Mouse (Mus musculus) heart, embryonic 16.5 days (tissue): Measurements from ENCODE around the gene Lrba. TPM values are rescaled to one million over a fixed set of nuclear protein-coding genes. Genes with fewer than 3 reads are reported as not detected.

ENCODE experiments used
- ATAC-seq: fragments of 200-750 bp; cut with Nextera tagmentation; replicated peaks from 2 replicates; pipeline ENCODE4 v1.8.0; 2017; ENCODE audit warnings: moderate number of reproducible peaks; ENCODE audit not compliant: insufficient read depth, low FRiP score; ENCODE audit errors: extremely low read depth
- H3K27ac ChIP-seq: fragments of 300-500 bp; sonication (generic); 2 replicates; pipeline ENCODE4 v1.5.1; 2014; ENCODE audit warnings: mild to moderate bottlenecking, low read length, control low read depth, moderate library complexity
- H3K27me3 ChIP-seq: fragments of 300-500 bp; sonication (generic); 2 replicates; pipeline ENCODE4 v1.6.1; 2014; ENCODE audit warnings: low read length, mixed read lengths; ENCODE audit not compliant: control insufficient read depth, insufficient read depth
- H3K36me3 ChIP-seq: fragments of 300-500 bp; sonication (generic); 2 replicates; pipeline ENCODE4 v1.6.1; 2014; ENCODE audit not compliant: control insufficient read depth, insufficient read depth
- H3K4me1 ChIP-seq: fragments of 300-500 bp; sonication (generic); 2 replicates; pipeline ENCODE4 v1.6.1; 2014; ENCODE audit warnings: low read length, mixed read lengths; ENCODE audit not compliant: control insufficient read depth, insufficient read depth
- H3K4me2 ChIP-seq: fragments of 300-500 bp; sonication (generic); 2 replicates; pipeline ENCODE4 v1.6.1; 2014; ENCODE audit warnings: low read depth, mild to moderate bottlenecking, control low read depth, low read length
- H3K4me3 ChIP-seq: fragments of 300-500 bp; sonication (generic); 2 replicates; pipeline ENCODE4 v1.5.1; 2014; ENCODE audit warnings: mild to moderate bottlenecking, control low read depth, low read length
- H3K9ac ChIP-seq: fragments of 300-500 bp; sonication (generic); 2 replicates; pipeline ENCODE4 v1.6.1; 2014; ENCODE audit warnings: low read length, control low read depth
- H3K9me3 ChIP-seq: fragments of 300-500 bp; sonication (generic); replicated peaks from 2 replicates; pipeline ENCODE4 v1.6.1; 2016; ENCODE audit warnings: low read length; ENCODE audit not compliant: control insufficient read depth
- WGBS: fragments of 180-500 bp; shearing (Covaris S2); extraction: QIAGEN DNeasy Blood & Tissue Kit; methylation state at CpG from one replicate; pipeline ENCODE4 v1.1.7; 2014; 5-methylcytosine and 5-hydroxymethylcytosine counted together
- polyA plus RNA-seq: library from polyadenylated mRNA; unstranded; fragments of >200 nt; fragmentation: Nextera tagmentation; extraction: Ambion mirVana; gene quantifications from 2 replicates; pipeline ENCODE4 v1.2.1, GENCODE M21; 2015

Gene Lrba
- polyA plus RNA-seq, 1 experiment from 2014 or later, result 1.7 TPM

DNA sequence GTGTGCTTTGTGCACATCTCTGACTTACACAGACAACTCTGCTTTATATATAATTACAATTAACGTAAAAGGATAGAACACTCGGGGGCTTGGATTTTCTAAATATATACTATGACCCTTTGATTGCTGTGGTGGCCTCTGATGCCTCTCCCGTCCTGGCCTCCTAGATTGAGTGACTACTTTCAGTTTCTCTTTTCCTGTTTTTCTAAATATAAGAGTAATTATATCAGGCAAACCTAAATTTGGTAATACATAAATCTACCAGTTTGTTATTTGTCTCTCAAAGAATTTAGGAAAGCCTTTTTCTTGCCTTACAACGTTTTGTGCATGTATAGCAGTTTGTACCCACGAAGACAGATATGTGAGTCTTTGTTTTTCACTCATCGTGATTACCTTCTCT is 534.2 kb downstream of the Lrba start:
- H3K4me1 ChIP-seq, result no peaks in the 10 kb centered on the region
- no peaks in the 10 kb centered on the region; the same call in 1 of the 2 replicates for H3K9me3 ChIP-seq
- H3K27ac ChIP-seq, result no peak overlapping the region
- H3K4me2 ChIP-seq, result peak overlapping the region; percentile 29; the same call in 1 of the 2 replicates
- H3K36me3 ChIP-seq, result no peaks in the 10 kb centered on the region
- no peak for ATAC-seq
- no peak overlapping the region for H3K9ac ChIP-seq
- no peaks in the 10 kb centered on the region for H3K27me3 ChIP-seq
- WGBS, result 61% methylated on average over 6 of the region's 6 CpGs
- 0 out of 2 replicates have a peak overlapping the region, but pooled peaks have one; percentile 8 for H3K4me3 ChIP-seq

DNA sequence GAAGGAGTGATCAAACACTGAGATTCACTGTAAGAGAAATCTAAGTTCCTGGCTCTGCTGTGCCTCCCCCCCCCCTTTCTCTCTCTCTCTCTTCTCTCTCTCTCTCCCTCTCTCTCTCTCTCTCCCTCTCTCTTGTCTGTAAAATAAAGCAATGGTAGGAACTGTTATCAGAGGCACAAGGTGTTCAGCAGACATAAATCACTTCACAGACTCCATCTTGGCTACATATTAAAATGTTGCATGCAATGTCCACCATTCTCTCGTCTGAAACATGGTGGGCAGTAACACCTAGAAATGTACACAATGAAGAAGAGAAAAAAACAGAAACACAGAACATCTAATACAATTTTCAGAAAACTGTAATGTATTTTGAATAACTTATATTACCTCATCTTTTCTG is 534.9 kb downstream of the Lrba start:
- Histone ChIP-seq H3K27me3 (no peaks in the 10 kb centered on the region), H3K9me3 (no peaks in the 10 kb centered on the region; the same call in 1 of the 2 replicates), H3K9ac (no peak overlapping the region), H3K36me3 (no peaks in the 10 kb centered on the region), H3K4me2 (no peak overlapping the region), H3K4me3 (no peak overlapping the region), H3K27ac (no peak overlapping the region), H3K4me1 (no peaks in the 10 kb centered on the region)
- 84% methylated on average over 1 of the region's 1 CpGs for WGBS
- ATAC-seq, result no peak

DNA sequence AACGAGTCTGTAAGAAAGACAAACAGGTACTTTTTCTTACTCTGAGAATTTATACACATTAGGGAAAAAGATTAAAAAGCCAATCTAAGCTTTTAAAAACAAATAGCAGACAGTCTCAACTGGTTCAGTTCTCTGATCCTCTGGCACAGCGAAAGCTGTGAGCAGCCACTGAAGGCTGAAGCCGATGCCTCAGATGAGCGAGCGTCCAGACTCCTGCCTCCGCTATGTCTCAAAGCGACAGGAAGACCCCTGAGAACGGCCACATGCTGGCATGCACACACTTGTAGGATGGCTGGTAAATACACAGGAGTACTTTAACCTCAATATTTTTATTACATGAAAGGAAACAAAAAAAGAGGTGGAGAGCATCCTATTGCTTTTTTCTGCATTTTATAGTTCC is 535.4 kb downstream of the Lrba start:
- Histone ChIP-seq H3K4me1 (no peaks in the 10 kb centered on the region), H3K4me2 (no peak overlapping the region), H3K27ac (no peak overlapping the region), H3K36me3 (no peaks in the 10 kb centered on the region), H3K27me3 (no peaks in the 10 kb centered on the region), H3K4me3 (no peak overlapping the region), H3K9me3 (no peaks in the 10 kb centered on the region; the same call in 1 of the 2 replicates), H3K9ac (no peak overlapping the region)
- 72% methylated on average over 8 of the region's 8 CpGs for WGBS
- no peak for ATAC-seq

DNA sequence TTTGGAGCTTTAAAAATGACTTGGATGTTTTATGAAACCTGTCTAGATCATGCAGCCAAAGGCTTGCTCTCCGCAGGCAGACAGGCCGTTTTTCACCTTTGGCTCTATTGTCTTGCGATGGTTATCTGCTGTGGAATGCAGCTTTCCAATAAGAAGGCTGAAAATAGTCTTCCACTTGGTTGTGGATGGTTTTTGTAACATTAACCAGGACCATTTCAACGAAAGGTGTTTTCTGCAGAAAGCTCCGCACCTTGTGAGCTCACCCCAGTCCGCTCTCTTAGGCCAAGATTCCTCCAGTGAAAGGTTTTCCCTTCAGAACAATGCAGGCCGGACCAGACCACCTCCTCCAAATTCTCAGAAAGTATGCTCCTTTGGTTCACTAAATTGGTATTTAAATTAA is 536.0 kb downstream of the Lrba start:
- Histone ChIP-seq H3K9me3 (no peaks in the 10 kb centered on the region; the same call in 1 of the 2 replicates), H3K36me3 (no peaks in the 10 kb centered on the region), H3K4me1 (no peaks in the 10 kb centered on the region), H3K4me2 (no peak overlapping the region), H3K27me3 (no peaks in the 10 kb centered on the region), H3K9ac (no peak overlapping the region), H3K4me3 (no peak overlapping the region), H3K27ac (no peak overlapping the region)
- ATAC-seq, result no peak
- WGBS, result 73% methylated on average over 7 of the region's 7 CpGs

DNA sequence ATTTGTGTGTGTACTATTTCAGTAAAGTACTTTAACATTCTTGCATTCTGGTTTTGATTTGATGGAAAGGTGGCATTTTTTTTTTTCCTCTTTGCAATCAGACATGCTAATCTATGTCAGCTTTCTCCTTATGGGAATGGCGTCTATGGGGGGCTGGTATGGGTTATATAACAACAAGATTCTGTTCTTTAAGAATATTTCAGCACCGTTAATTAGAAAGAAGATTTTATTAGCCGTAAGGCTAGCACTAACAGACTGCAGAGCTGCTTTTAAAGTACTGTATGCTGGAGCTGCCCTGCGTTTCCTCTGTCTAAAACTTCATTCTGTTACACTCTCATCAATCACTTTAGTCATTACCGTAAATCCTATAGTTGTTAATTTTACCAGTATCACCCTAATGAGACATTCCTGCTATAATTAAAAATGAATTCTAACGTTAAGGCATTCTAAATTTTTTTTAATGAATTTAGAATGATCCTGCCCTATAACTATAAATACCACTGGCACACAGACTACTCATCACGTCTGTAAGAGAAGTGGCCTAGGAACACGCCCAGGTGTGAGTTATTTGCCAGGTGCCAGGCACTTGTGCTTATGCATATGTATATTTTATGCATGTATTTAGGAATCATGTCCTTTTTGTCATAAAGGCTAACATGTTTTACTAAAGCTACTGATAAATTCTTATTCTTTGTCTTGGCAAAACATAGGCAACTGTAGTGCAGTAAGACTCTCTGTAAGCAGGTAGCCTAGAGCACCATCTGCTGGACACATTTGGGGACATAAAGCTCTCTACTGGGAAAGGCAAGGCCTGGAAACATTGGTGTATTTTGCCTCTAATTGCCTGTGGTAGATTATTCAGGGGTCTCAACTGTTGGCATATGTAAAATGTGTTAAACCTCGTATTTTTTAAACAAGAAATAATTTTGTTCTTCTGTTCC is 536.9 kb downstream of the Lrba start:
- H3K36me3 ChIP-seq, result no peaks in the 10 kb centered on the region
- no peaks in the 10 kb centered on the region for H3K27me3 ChIP-seq
- H3K9me3 ChIP-seq, result no peaks in the 10 kb centered on the region; the same call in 1 of the 2 replicates
- no peak overlapping the region for H3K9ac ChIP-seq
- H3K4me1 ChIP-seq, result no peaks in the 10 kb centered on the region
- no peak overlapping the region for H3K27ac ChIP-seq
- no peak overlapping the region for H3K4me3 ChIP-seq
- 67% methylated on average over 9 of the region's 9 CpGs for WGBS
- no peak overlapping the region for H3K4me2 ChIP-seq
- ATAC-seq, result no peak

DNA sequence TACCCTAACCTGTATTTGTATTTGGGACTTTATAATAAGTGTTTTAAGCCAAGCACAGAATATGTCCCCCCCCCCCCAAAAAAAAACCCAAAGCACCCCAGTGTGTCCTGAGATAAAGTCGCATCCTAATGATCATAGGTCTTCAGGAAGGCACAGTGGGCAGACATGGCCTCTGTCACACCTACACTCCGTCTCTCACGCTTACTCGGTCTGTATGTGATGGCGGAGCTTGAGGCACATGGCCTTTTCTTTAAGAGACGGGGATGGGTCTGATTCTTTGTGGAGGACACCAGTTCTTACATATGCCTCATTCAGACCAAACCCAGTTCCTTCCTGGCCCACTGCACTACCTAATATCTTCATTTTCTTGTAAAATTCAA is 537.5 kb downstream of the Lrba start:
- whole genome bisulfite sequencing, result 93% methylated on average over 6 of the region's 6 CpGs
- H3K36me3 ChIP-seq, result no peaks in the 10 kb centered on the region

DNA sequence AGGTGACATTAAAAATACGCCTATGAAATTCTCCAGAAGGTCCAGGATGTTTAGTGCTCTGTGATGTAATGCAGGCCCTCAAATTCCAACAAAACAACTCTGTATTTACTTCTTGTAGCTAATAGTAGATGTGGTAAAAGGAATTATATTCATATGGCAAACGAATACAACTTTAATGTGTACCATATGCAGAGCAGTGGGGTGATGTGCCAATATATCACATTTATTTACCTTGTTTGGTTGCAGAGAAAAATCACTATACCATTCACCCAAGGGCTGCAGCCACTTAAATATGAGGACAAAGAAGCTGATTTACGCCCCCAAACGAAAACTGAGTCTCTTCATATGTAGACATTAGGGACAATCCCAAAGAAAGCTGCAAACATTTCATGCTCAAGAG is 538.0 kb downstream of the Lrba start:
- no peaks in the 10 kb centered on the region for H3K27me3 ChIP-seq
- 94% methylated on average over 4 of the region's 4 CpGs for WGBS
- no peak for ATAC-seq
- no peak overlapping the region for H3K9ac ChIP-seq
- no peaks in the 10 kb centered on the region; the same call in 1 of the 2 replicates for H3K9me3 ChIP-seq
- H3K27ac ChIP-seq, result no peak overlapping the region
- H3K36me3 ChIP-seq, result no peaks in the 10 kb centered on the region
- H3K4me2 ChIP-seq, result no peak overlapping the region
- no peaks in the 10 kb centered on the region for H3K4me1 ChIP-seq
- no peak overlapping the region for H3K4me3 ChIP-seq

More for the DNA sequence above, 537.5 kb downstream of the Lrba start:
- no peaks in the 10 kb centered on the region; the same call in 1 of the 2 replicates for H3K9me3 ChIP-seq
- no peak overlapping the region for H3K4me3 ChIP-seq
- H3K27ac ChIP-seq, result no peak overlapping the region
- ATAC-seq, result no peak
- H3K4me2 ChIP-seq, result no peak overlapping the region
- H3K9ac ChIP-seq, result no peak overlapping the region
- H3K27me3 ChIP-seq, result no peaks in the 10 kb centered on the region
- H3K4me1 ChIP-seq, result no peaks in the 10 kb centered on the region

DNA sequence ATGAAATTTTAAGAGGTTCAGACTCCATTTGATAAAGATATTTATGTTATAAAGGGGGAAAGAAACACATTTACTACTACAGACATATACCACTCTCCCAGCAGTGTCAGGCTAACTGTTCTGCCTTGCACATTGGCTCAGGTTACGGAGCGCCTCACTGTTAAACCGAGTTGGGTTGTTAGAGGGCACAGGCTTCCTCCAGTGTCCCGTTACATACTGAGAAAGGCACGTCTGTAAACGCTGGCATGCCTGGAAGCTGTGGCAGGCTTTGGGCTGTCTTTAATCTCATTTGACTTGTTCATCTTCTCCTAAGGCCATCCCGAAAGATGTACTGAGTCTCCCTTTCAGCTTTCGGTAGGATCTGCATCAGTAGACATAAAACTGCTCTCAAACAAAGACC is 544.1 kb downstream of the Lrba start:
- Histone ChIP-seq H3K4me3 (no peak overlapping the region), H3K9ac (no peak overlapping the region), H3K4me1 (peaks cover 5% of the 10 kb centered on the region), H3K36me3 (no peaks in the 10 kb centered on the region), H3K9me3 (no peaks in the 10 kb centered on the region; the same call in 1 of the 2 replicates), H3K27me3 (no peaks in the 10 kb centered on the region), H3K27ac (no peak overlapping the region), H3K4me2 (no peak overlapping the region)
- WGBS, result 27% methylated on average over 8 of the region's 8 CpGs
- ATAC-seq, result no peak

DNA sequence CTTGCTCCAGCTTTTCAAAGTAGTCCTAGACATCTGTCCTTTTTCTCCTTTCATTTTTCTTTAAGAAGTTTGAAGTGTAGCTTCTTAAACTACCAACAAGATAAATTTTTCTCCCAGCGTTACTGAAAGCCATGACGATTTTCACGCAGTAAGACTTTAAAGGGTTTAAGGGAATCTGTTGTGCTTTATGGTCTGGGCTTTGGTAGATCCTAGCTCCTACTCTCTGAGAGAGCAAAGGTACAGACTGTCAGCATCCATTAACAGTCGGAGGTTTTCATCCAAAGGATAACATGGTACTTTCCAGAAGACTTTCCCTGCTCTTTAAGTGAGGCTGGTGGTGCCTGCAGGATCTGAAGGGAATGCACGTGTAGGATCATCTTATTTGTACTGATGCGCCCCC is 544.5 kb downstream of the Lrba start:
- peaks cover 5% of the 10 kb centered on the region for H3K4me1 ChIP-seq
- H3K9ac ChIP-seq, result no peak overlapping the region
- no peaks in the 10 kb centered on the region for H3K27me3 ChIP-seq
- no peaks in the 10 kb centered on the region for H3K36me3 ChIP-seq
- no peak overlapping the region for H3K4me2 ChIP-seq
- WGBS, result 65% methylated on average over 6 of the region's 6 CpGs
- no peak for ATAC-seq
- no peak overlapping the region for H3K4me3 ChIP-seq
- no peak overlapping the region for H3K27ac ChIP-seq
- H3K9me3 ChIP-seq, result no peaks in the 10 kb centered on the region
